Mouse (Mus musculus) cortical plate, adult 2 months (tissue): Measurements from ENCODE around the gene Apoa2.

Experiments
- CTCF ChIP-seq: fragments of 200-500 bp; IDR thresholded peaks from 2 replicates; pipeline ENCODE4 v1.5.1; 2011; ENCODE audit warnings: mild to moderate bottlenecking, control low read depth, low read length; ENCODE audit not compliant: insufficient read depth; ENCODE audit errors: extremely low read depth
- POLR2A ChIP-seq: fragments of 200-500 bp; IDR thresholded peaks from 2 replicates; pipeline ENCODE4 v1.6.1; 2011; ENCODE audit warnings: mild to moderate bottlenecking, low read length, control low read depth; ENCODE audit not compliant: insufficient read depth; ENCODE audit errors: extremely low read depth

DNA sequence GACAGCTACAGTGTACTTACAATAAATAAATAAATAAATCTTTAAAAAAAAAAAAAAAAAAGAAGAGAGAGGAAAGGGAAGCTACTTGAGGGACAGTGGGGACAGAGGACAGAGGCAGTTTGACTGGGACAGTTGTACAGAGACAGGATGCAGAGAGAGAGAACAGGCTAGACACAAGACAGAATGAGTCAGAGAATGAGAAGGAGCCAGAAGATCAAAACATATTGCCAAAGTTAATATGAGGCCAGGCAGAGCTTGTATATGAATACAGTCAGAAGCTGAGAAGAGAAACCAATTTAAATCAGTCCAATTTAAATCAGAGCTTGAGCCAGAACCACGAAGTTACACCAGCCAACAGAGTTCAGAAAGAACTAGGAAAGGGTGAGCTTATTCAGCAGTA is 43.5 kb downstream of the Apoa2 start:
- TF ChIP-seq CTCF (no peak), POLR2A (no peak)
